Mouse (Mus musculus) CD4-positive, CD25-positive, alpha-beta regulatory T cell, adult 4 months (primary cell): ENCODE measurements around the gene Sgcb. TPM values are rescaled to one million over a fixed set of nuclear protein-coding genes. Genes with fewer than 3 reads are reported as not detected.
"Not testable (repeated sequence)": the region's sequence is repeated elsewhere in the genome, so short reads cannot be mapped to it uniquely, and the experiment has no call there.

Experiments
- ATAC-seq: one replicate; pipeline ENCODE4 v1.8.0; 2017
- polyA plus RNA-seq, 2 experiments: library from polyadenylated mRNA; unstranded; fragments of 100-300 nt; shearing (Covaris generic); gene quantifications; one replicate each; pipeline ENCODE4 v1.2.1; 2017

The Sgcb gene
- polyA plus RNA-seq, 2 experiments from 2014 or later: 11.1 to 16.5 TPM

- no peak for ATAC-seq
These were observed 15.3 kb downstream of the Sgcb start, which contains the start of gene Lrrc66 for GRCm38 (mm10) chr5:73632291-73632690. Gene Lrrc66 (minus strand): TSS chr5:73632526.

- ATAC-seq: no peak
These were observed 16.5 kb downstream of the Sgcb start for GRCm38 (mm10) chr5:73631001-73631558.

GRCm38 (mm10) chr5:73630141-73630540 is 17.4 kb downstream of the Sgcb start:
- peak; percentile 82 for ATAC-seq

GRCm38 (mm10) chr5:73627991-73628390 is 19.6 kb downstream of the Sgcb start:
- ATAC-seq: no peak

GRCm38 (mm10) chr5:73627559-73627958 is 20.0 kb downstream of the Sgcb start:
- no peak for ATAC-seq

GRCm38 (mm10) chr5:73626842-73627241 is 20.7 kb downstream of the Sgcb start:
- no peak for ATAC-seq

- no peak for ATAC-seq
These were observed 22.1 kb downstream of the Sgcb start for GRCm38 (mm10) chr5:73625505-73625904.

- ATAC-seq: no peak
These were observed 28.6 kb downstream of the Sgcb start for GRCm38 (mm10) chr5:73618969-73619368.

GRCm38 (mm10) chr5:73615211-73615610 is 32.4 kb downstream of the Sgcb start:
- no peak for ATAC-seq

- no peak for ATAC-seq
These were observed 34.3 kb downstream of the Sgcb start for GRCm38 (mm10) chr5:73613296-73613695.

GRCm38 (mm10) chr5:73611071-73611470 is 36.5 kb downstream of the Sgcb start:
- no peak for ATAC-seq

GRCm38 (mm10) chr5:73604964-73605363 is 42.6 kb downstream of the Sgcb start:
- no peak for ATAC-seq

- ATAC-seq: no peak
These were observed 43.0 kb downstream of the Sgcb start for GRCm38 (mm10) chr5:73604542-73604941.

GRCm38 (mm10) chr5:73602865-73603264 is 44.7 kb downstream of the Sgcb start:
- ATAC-seq: no peak

- no peak for ATAC-seq
These were observed 46.2 kb downstream of the Sgcb start for GRCm38 (mm10) chr5:73601361-73601763.

GRCm38 (mm10) chr5:73599991-73600390 is 47.6 kb downstream of the Sgcb start:
- ATAC-seq: no peak

- ATAC-seq: no peak
These were observed 48.5 kb downstream of the Sgcb start for GRCm38 (mm10) chr5:73598943-73599695.

GRCm38 (mm10) chr5:73587119-73587518 is 60.5 kb downstream of the Sgcb start:
- ATAC-seq: no peak

- no peak for ATAC-seq
These were observed 61.0 kb downstream of the Sgcb start for GRCm38 (mm10) chr5:73586597-73586996.

GRCm38 (mm10) chr5:73585212-73586115 is 62.1 kb downstream of the Sgcb start:
- ATAC-seq: no peak

GRCm38 (mm10) chr5:73584011-73584410 is 63.6 kb downstream of the Sgcb start:
- ATAC-seq: not testable (repeated sequence)
